Mouse (Mus musculus): Measurements from ENCODE around the gene Kif12.

The Kif12 gene

DNA sequence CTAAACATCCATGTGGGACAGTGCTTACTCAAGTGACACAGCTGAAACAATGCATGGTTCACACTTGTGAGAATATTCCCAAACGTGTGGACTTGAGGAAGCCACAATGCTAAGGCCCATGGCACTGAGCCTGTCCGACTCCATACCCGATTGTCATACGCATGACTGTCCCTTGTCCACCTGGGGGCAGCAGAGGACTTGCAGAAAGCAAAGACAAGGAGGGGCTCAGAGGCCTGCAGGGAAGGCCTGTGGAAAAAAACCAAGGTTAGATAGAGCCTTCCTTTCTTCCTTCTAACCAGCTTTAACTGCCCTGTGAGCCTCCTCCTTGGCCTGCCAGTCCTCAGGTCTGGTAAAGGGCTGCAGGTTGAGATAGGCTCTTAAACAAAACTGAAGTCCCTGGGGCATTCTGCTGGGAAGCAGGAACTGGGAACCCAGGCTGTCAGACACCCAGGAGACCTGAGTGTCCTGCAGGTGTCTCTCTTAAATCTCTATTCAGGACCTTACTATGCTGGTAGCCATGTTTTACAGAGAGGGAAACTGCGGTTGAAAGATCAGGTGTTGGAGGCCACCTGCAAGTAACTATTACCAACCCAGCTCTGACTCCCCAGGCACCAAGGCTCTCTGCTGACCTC is 12.9 kb downstream of the Kif12 start:
- peak; percentile 89 to 92 for DNase-seq (ENCODE audit: low spot score in 2 of 2)

DNA sequence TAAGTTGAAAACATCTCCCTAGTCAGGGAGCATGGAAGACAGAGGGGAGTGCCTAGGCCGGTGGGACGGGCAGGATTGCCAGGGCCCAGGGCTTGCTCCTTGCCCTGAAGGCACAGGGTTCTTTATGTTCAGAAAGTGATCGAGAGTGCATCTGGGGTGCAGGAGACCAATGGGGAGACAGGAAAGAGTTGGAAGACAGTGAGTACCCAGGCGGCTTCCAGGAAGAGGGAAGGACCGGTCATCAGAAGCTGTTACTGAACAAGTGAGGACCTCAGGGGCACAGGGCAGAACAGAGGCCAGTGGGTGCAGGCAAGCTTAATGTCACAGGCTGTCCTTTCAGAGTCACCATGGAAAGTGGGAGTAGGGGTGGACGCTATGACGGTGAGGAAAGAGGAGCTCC is 13.7 kb downstream of the Kif12 start:
- no peak for DNase-seq (ENCODE audit: low spot score in 2 of 2)

DNA sequence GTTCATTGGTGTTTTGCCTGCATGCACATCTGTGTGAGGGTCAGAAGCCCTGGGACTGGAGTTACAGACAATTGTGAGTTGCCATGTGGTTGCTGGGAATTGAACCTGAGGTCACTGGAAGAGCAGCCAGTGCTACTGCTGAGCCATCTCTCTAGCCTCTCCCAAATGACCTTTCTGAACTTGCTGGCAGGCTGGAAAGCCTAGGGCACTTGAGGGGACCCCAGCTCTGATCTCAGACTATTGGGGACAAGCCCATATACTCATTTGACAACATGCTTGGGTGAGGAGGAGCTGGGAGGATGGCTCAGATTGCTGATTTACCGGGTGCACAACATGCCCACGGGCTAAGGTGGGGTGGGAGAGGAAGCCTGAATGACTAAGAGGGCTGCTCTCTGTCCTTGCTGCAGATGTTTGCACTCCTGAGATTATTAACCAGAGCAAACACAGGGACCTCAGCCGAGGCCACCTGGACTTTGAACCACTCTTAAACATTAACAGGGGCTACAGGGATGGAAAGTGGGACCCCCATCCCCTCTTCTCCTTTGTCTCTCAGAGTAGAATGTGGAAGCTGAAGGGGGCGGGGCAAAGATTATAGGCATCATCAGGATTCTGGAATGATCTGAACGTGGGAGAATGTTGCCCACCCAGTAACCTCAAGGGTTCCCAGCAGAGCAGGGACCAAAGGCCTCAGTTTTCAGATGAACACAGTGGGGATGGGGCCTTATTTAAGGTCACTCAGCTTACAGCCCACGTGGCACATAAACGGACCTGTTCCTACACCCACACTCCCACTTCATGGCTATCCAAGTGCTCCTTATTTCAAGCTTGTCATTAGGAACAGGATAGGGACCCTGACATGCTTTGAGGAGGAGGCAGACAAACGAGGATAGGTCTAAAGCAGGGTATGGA is 15.0 kb downstream of the Kif12 start:
- no peak for DNase-seq (ENCODE audit: low spot score in 2 of 2)

DNA sequence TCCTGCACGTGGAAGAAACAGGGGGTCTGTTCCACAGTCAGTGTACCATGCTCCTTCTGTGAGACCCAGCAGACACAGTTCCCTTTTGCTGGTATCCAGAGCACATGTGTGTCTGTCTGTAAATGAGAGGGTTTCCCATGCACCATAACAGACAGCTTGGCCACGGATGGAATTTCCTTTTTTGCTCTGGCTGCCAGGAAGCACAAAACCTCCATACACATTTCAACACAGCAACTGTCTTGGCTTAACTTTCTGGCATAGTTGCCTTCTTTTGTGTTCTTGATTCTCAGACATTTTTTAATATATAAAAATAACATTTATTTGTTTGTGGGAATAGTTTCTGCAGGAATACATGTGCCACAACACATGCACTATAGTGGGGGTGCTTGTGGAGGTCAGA is 16.3 kb downstream of the Kif12 start:
- DNase-seq (ENCODE audit: low spot score in 2 of 2) = no peak

DNA sequence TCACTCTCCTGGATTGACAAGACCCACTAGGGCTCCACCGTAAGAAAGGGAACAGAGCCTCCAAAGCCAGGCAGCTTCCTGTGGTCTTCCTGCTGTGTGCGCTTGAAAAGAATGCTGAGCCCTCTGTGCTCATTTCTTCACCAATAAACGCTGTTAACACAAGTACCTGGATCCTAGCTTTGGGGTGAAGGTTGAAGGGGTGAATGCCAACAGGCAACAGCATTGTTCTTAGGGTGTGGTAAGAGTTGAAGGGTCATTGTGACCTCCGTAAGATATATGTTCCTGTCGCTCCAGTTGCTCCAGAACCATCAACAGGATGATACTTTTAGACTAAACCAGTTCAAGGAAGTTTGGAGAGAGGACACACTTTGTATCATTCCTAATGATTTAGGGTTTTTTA is 17.2 kb downstream of the Kif12 start, which contains the start of gene Ambp:
Ambp (minus strand) TSS at position 101 of the 400 bp plus-strand sequence.
- DNase-seq (ENCODE audit: low spot score in 2 of 2) = no peak

DNA sequence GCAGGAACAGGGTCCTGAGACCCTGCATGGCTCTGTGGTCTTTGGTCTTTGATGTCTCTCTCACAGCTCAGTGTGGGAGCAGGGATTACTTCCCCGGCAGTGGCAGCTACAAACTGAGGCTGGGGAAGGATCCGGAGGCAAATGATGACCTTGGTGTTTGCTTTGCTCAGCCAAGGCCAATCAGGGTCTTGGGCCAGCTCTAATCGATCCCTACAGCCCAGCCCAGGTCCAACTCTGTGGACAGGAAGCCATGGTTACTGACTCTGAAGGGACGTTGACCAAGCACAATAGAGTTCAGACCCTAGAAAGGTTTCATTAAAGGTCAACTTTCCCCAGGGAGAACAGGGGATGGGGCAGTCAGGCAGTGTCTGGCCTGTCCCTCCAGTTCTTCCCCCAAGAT is 17.9 kb downstream of the Kif12 start:
- no peak for DNase-seq (ENCODE audit: low spot score in 2 of 2)

DNA sequence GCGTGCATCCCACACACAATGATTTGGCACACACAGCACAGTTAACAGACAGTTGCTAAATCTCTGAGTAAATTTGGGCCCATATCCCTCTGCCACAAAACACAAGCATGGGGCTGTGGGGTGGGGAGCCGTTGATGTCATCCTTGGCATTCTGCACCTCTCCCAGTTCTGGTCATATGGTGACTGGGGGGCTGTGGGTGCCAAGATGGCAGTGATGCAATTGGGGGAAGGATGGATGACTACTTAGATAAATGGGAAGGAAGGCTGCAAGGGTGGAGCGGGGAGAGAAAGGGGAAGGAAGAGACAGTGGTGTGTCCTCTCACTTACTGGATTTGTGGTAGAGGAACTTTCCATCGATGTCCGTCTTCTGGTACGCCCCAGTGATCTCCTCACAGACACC is 20.8 kb downstream of the Kif12 start:
- no peak for DNase-seq (ENCODE audit: low spot score in 2 of 2)

DNA sequence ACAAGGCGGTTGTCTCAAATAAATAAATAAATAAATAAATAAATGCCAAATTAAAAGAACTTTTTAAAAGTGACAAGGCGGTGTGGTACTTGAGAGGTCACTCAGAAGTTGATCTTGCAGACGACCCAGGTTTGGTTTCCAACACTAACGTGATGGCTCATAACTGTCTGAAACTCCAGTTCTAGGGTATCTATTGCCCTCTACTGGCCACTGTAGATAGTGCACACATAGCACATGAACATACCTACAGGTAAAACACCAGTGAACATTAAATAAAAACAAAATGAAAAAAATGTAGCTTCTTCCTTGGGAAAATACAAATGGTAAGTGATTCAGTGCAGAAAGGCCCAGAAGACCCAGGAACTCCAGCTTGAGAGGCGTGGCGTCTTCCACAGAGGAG is 24.7 kb downstream of the Kif12 start:
- no peak for DNase-seq (ENCODE audit: low spot score in 2 of 2)

DNA sequence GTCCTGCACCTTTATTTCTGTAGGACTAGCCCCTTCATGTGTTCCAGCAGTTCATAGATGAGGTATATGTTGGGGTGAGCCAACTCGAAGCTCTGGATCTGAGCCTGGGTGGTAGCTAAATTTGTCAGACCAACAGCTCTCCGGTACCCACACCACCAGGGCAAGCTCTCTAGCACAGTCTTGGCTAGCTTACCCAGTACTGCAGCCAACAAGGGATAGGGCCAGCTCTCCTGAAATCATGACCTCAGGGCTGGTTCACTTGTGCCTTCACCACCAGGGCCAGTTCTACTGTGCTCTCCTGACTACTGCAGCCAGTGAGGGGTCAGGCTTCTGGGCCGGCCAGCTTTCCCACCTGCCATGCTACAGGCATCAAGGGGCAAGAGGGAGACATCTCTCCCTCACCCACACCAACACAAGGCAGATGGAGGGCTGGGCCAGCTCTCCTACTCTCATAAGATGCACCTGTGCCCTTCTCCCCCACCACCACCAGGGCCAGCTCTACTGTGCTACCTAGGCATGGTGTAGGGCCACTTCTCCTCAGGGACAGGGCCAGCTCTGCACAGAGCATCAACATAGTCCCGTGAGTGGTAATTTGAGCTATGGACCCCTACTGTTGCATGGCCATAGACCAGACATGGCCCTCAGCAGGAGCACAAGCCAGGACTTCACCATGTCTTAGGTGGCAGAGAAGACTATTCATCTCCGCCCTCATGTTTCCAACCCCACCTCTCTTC is 41.9 kb downstream of the Kif12 start:
- DNase-seq (ENCODE audit: low spot score in 2 of 2) = no peak

DNA sequence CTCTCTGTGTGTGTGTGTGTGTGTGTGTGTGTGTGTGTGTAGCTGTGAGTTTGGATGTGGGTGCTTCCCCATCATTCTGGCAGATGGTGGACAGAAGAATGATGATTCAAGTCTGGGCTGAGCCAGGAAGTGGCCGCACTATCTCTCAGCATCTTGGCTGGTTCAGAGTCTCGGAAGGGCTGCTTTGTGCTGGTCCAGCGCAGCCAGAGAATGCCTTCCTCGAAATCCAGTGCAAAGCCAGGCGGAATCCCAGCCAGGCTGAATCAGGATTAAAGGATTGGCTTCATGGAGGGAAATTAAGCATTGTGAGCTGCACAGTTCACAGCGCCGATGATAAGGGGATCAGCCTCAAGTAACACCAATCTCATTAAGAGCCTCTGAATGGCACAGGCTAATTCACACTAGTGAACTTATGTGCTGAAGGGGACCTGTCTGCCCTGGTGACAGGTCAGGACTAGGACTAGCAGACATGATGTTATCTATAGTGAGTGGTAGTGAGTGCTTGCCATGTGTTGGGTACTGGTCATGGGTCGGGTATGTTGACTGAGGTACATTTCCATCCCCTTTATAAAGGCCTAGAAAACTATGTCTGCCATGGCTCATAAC is 47.0 kb downstream of the Kif12 start:
- peak; percentile 40 to 49 for DNase-seq (ENCODE audit: low spot score in 2 of 2)

DNA sequence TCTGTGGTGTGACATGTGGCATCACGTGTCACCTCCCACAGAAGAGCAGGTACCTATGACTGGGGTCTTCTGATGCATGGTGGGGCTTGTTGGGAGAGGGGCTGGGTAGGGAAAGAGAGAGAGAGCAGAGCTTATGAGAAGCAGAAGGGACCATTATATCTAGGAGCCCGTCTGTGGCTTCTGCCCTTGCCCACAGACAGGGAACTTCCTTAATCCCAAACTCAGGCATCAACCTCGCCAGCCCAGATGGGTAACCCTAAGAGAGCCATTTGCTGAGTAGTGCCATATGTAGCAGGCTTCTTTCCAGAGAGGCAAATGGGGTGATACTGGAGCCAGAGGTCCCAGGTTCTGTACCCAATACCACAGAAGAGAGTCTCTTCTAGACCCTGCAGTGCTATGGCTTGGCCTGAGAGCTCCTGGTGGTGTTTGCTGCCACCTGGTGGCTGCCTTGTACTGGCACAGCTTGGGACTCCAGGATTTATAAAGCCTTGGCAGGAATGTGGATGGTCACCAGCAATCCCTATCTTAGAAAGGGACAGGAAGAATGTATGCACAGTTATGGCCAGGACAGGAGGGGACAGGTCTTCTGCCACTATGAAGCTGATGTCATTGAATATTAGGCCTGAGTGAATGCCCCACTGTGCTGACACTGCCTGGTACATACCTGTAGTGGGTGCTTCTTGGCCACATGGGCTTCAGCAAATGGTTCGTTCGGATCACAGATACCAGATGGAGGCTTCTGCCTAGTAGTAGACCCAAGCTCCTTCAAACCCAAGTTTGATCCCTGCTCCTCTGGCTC is 53.1 kb downstream of the Kif12 start:
- DNase-seq (ENCODE audit: low spot score in 2 of 2) = peak; percentile 83 to 89

All from right cerebral cortex, postnatal 10 days (tissue).